Mouse (Mus musculus): ENCODE data around the gene 1300017J02Rik.

Gene 1300017J02Rik

GRCm38 (mm10) chr9:103274819-103275218 is 30.1 kb downstream of the 1300017J02Rik start:
- no peak for DNase-seq (ENCODE audit: low read depth, low spot score)

- DNase-seq (ENCODE audit: low read depth, low spot score): no peak
These were observed 33.8 kb downstream of the 1300017J02Rik start for GRCm38 (mm10) chr9:103271104-103271503.

- DNase-seq (ENCODE audit: low read depth, low spot score): no peak
These were observed 39.1 kb downstream of the 1300017J02Rik start for GRCm38 (mm10) chr9:103265778-103266177.

- DNase-seq (ENCODE audit: low read depth, low spot score): no peak
These were observed 52.0 kb downstream of the 1300017J02Rik start for GRCm38 (mm10) chr9:103252906-103253305.

GRCm38 (mm10) chr9:103248618-103249017 is 56.3 kb downstream of the 1300017J02Rik start:
- no peak for DNase-seq (ENCODE audit: low read depth, low spot score)

GRCm38 (mm10) chr9:103246526-103247168 is 58.2 kb downstream of the 1300017J02Rik start:
- DNase-seq (ENCODE audit: low read depth, low spot score): no peak

- no peak for DNase-seq (ENCODE audit: low read depth, low spot score)
These were observed 61.2 kb downstream of the 1300017J02Rik start for GRCm38 (mm10) chr9:103243640-103244039.

- no peak for DNase-seq (ENCODE audit: low read depth, low spot score)
These were observed 63.7 kb downstream of the 1300017J02Rik start for GRCm38 (mm10) chr9:103241206-103241605.

- DNase-seq (ENCODE audit: low read depth, low spot score): no peak
These were observed 65.4 kb downstream of the 1300017J02Rik start for GRCm38 (mm10) chr9:103239471-103239870.

- DNase-seq (ENCODE audit: low read depth, low spot score): no peak
These were observed 70.2 kb downstream of the 1300017J02Rik start for GRCm38 (mm10) chr9:103234565-103235165.

GRCm38 (mm10) chr9:103234059-103234458 is 70.8 kb downstream of the 1300017J02Rik start:
- DNase-seq (ENCODE audit: low read depth, low spot score): no peak

GRCm38 (mm10) chr9:103233006-103233395 is 71.9 kb downstream of the 1300017J02Rik start:
- DNase-seq (ENCODE audit: low read depth, low spot score): no peak

GRCm38 (mm10) chr9:103232232-103233005 is 72.5 kb downstream of the 1300017J02Rik start:
- no peak for DNase-seq (ENCODE audit: low read depth, low spot score)

GRCm38 (mm10) chr9:103230151-103230951 is 74.5 kb downstream of the 1300017J02Rik start, which contains the start of the genes Gm20425 and Trf:
Gene Gm20425 (minus strand): TSS chr9:103230307.
Gene Trf (minus strand): TSS chr9:103230444.
- DNase-seq (ENCODE audit: low read depth, low spot score): no peak

GRCm38 (mm10) chr9:103229037-103229867 is 75.6 kb downstream of the 1300017J02Rik start:
- no peak for DNase-seq (ENCODE audit: low read depth, low spot score)

GRCm38 (mm10) chr9:103228370-103229003 is 76.4 kb downstream of the 1300017J02Rik start:
- no peak for DNase-seq (ENCODE audit: low read depth, low spot score)

GRCm38 (mm10) chr9:103227760-103228159 is 77.1 kb downstream of the 1300017J02Rik start:
- no peak for DNase-seq (ENCODE audit: low read depth, low spot score)

GRCm38 (mm10) chr9:103226806-103227205 is 78.1 kb downstream of the 1300017J02Rik start:
- DNase-seq (ENCODE audit: low read depth, low spot score): no peak

GRCm38 (mm10) chr9:103225464-103225863 is 79.4 kb downstream of the 1300017J02Rik start:
- DNase-seq (ENCODE audit: low read depth, low spot score): no peak

GRCm38 (mm10) chr9:103224721-103225120 is 80.2 kb downstream of the 1300017J02Rik start:
- DNase-seq (ENCODE audit: low read depth, low spot score): no peak
